Mouse (Mus musculus): ENCODE data around the gene Nr5a2. TPM values are rescaled to one million over a fixed set of nuclear protein-coding genes. Genes with fewer than 3 reads are reported as not detected.

Gene Nr5a2
- polyA plus RNA-seq, 1 experiment from 2014 or later: 0.75 TPM

GRCm38 (mm10) chr1:136895877-136896276, 64.4 kb downstream of the Nr5a2 start:
- no peak overlapping the region for H3K4me2 ChIP-seq
- peaks cover 6% of the 10 kb centered on the region; the same call in 1 of the 2 replicates for H3K27me3 ChIP-seq
- H3K4me3 ChIP-seq (replicated peaks): no peak overlapping the region
- H3K4me1 ChIP-seq: peaks cover 23% of the 10 kb centered on the region
- no peaks in the 10 kb centered on the region for H3K36me3 ChIP-seq
- no peak overlapping the region for H3K9ac ChIP-seq
- H3K9me3 ChIP-seq (replicated peaks): no peaks in the 10 kb centered on the region
- 75% methylated on average over 8 of the region's 8 CpGs for WGBS
- no peak overlapping the region for H3K27ac ChIP-seq
- no peak for ATAC-seq (replicated peaks; ENCODE audit: low FRiP score)

GRCm38 (mm10) chr1:136894753-136895152, 65.5 kb downstream of the Nr5a2 start:
- 60% methylated on average over 2 of the region's 2 CpGs for WGBS
- Histone ChIP-seq H3K4me1 (peaks cover 23% of the 10 kb centered on the region), H3K4me2 (no peak overlapping the region), H3K27ac (no peak overlapping the region), H3K36me3 (no peaks in the 10 kb centered on the region), H3K27me3 (peaks cover 6% of the 10 kb centered on the region; the same call in 1 of the 2 replicates), H3K4me3 (replicated peaks) (no peak overlapping the region), H3K9ac (no peak overlapping the region), H3K9me3 (replicated peaks) (no peaks in the 10 kb centered on the region)
- ATAC-seq (replicated peaks; ENCODE audit: low FRiP score): no peak

GRCm38 (mm10) chr1:136893162-136893561, 67.1 kb downstream of the Nr5a2 start:
- WGBS: 77% methylated on average over 6 of the region's 6 CpGs
- Histone ChIP-seq H3K4me3 (replicated peaks) (no peak overlapping the region), H3K9ac (no peak overlapping the region), H3K36me3 (no peaks in the 10 kb centered on the region), H3K4me1 (peaks cover 27% of the 10 kb centered on the region), H3K9me3 (replicated peaks) (no peaks in the 10 kb centered on the region), H3K4me2 (no peak overlapping the region), H3K27me3 (peaks cover 6% of the 10 kb centered on the region; the same call in 1 of the 2 replicates), H3K27ac (no peak overlapping the region)
- no peak for ATAC-seq (replicated peaks; ENCODE audit: low FRiP score)

GRCm38 (mm10) chr1:136890439-136890838, 69.8 kb downstream of the Nr5a2 start:
- no peak for ATAC-seq (replicated peaks; ENCODE audit: low FRiP score)
- Histone ChIP-seq H3K36me3 (no peaks in the 10 kb centered on the region), H3K4me2 (no peak overlapping the region), H3K27me3 (peaks cover 6% of the 10 kb centered on the region; the same call in 1 of the 2 replicates), H3K9me3 (replicated peaks) (no peaks in the 10 kb centered on the region), H3K4me1 (peaks cover 11% of the 10 kb centered on the region; the same call in 1 of the 2 replicates), H3K9ac (no peak overlapping the region), H3K27ac (no peak overlapping the region), H3K4me3 (replicated peaks) (no peak overlapping the region)
- 59% methylated on average over 7 of the region's 7 CpGs for WGBS

GRCm38 (mm10) chr1:136888704-136889103, 71.5 kb downstream of the Nr5a2 start:
- H3K9me3 ChIP-seq (replicated peaks): no peaks in the 10 kb centered on the region
- H3K9ac ChIP-seq: no peak overlapping the region
- H3K27ac ChIP-seq: no peak overlapping the region
- peaks cover 6% of the 10 kb centered on the region; the same call in 1 of the 2 replicates for H3K27me3 ChIP-seq
- no peak overlapping the region for H3K4me2 ChIP-seq
- H3K4me3 ChIP-seq (replicated peaks): no peak overlapping the region
- no peak for ATAC-seq (replicated peaks; ENCODE audit: low FRiP score)
- 54% methylated on average over 6 of the region's 6 CpGs for WGBS
- H3K4me1 ChIP-seq: peaks cover 4% of the 10 kb centered on the region; the same call in 1 of the 2 replicates
- H3K36me3 ChIP-seq: no peaks in the 10 kb centered on the region

- 61% methylated on average over 6 of the region's 6 CpGs for WGBS
- no peak for ATAC-seq (replicated peaks; ENCODE audit: low FRiP score)
- Histone ChIP-seq H3K36me3 (no peaks in the 10 kb centered on the region), H3K27me3 (peaks cover 6% of the 10 kb centered on the region; the same call in 1 of the 2 replicates), H3K27ac (no peak overlapping the region), H3K9ac (no peak overlapping the region), H3K4me1 (peaks cover 4% of the 10 kb centered on the region; the same call in 1 of the 2 replicates), H3K9me3 (replicated peaks) (no peaks in the 10 kb centered on the region), H3K4me2 (no peak overlapping the region), H3K4me3 (replicated peaks) (no peak overlapping the region)
Observed at GRCm38 (mm10) chr1:136886678-136887077, 73.6 kb downstream of the Nr5a2 start.

- no peak for ATAC-seq (replicated peaks; ENCODE audit: low FRiP score)
- Histone ChIP-seq H3K4me1 (0 out of 2 replicates have a peak, but pooled peaks cover 1% of the 10 kb centered on the region), H3K27ac (no peak overlapping the region), H3K27me3 (no peaks in the 10 kb centered on the region), H3K4me3 (replicated peaks) (no peak overlapping the region), H3K4me2 (no peak overlapping the region), H3K36me3 (no peaks in the 10 kb centered on the region), H3K9me3 (replicated peaks) (no peaks in the 10 kb centered on the region), H3K9ac (no peak overlapping the region)
- WGBS: 86% methylated on average over 13 of the region's 13 CpGs
Observed at GRCm38 (mm10) chr1:136883458-136884174, 76.6 kb downstream of the Nr5a2 start.

GRCm38 (mm10) chr1:136880260-136880659, 80.0 kb downstream of the Nr5a2 start:
- no peak for ATAC-seq (replicated peaks; ENCODE audit: low FRiP score)
- no peaks in the 10 kb centered on the region for H3K9me3 ChIP-seq (replicated peaks)
- no peak overlapping the region for H3K4me3 ChIP-seq (replicated peaks)
- no peak overlapping the region for H3K4me2 ChIP-seq
- no peaks in the 10 kb centered on the region for H3K4me1 ChIP-seq
- no peak overlapping the region for H3K9ac ChIP-seq
- no peaks in the 10 kb centered on the region for H3K27me3 ChIP-seq
- no peak overlapping the region for H3K27ac ChIP-seq
- WGBS: 87% methylated on average over 8 of the region's 8 CpGs
- H3K36me3 ChIP-seq: no peaks in the 10 kb centered on the region

GRCm38 (mm10) chr1:136875006-136875405, 85.2 kb downstream of the Nr5a2 start:
- Histone ChIP-seq H3K4me3 (replicated peaks) (no peak overlapping the region), H3K4me2 (no peak overlapping the region), H3K9ac (no peak overlapping the region), H3K4me1 (no peaks in the 10 kb centered on the region), H3K9me3 (replicated peaks) (no peaks in the 10 kb centered on the region), H3K27me3 (no peaks in the 10 kb centered on the region), H3K36me3 (no peaks in the 10 kb centered on the region), H3K27ac (no peak overlapping the region)
- ATAC-seq (replicated peaks; ENCODE audit: low FRiP score): no peak
- 72% methylated on average over 3 of the region's 3 CpGs for WGBS

- no peak overlapping the region for H3K9ac ChIP-seq
- 53% methylated on average over 6 of the region's 6 CpGs for WGBS
Observed at GRCm38 (mm10) chr1:136868955-136869354, 91.3 kb downstream of the Nr5a2 start.

GRCm38 (mm10) chr1:136868285-136868684, 92.0 kb downstream of the Nr5a2 start:
- H3K4me1 ChIP-seq: peaks cover 6% of the 10 kb centered on the region; the same call in 1 of the 2 replicates
- no peaks in the 10 kb centered on the region for H3K9me3 ChIP-seq (replicated peaks)
- no peak overlapping the region for H3K4me3 ChIP-seq (replicated peaks)
- WGBS: 88% methylated on average over 5 of the region's 5 CpGs
- no peaks in the 10 kb centered on the region for H3K27me3 ChIP-seq
- no peak for ATAC-seq (replicated peaks; ENCODE audit: low FRiP score)
- H3K9ac ChIP-seq: no peak overlapping the region
- no peaks in the 10 kb centered on the region for H3K36me3 ChIP-seq
- no peak overlapping the region for H3K27ac ChIP-seq
- H3K4me2 ChIP-seq: no peak overlapping the region

More at GRCm38 (mm10) chr1:136868955-136869354, 91.3 kb downstream of the Nr5a2 start:
- Histone ChIP-seq H3K27me3 (no peaks in the 10 kb centered on the region), H3K4me1 (peaks cover 6% of the 10 kb centered on the region; the same call in 1 of the 2 replicates), H3K4me3 (replicated peaks) (no peak overlapping the region), H3K27ac (no peak overlapping the region), H3K36me3 (no peaks in the 10 kb centered on the region), H3K9me3 (replicated peaks) (no peaks in the 10 kb centered on the region), H3K4me2 (no peak overlapping the region)
- no peak for ATAC-seq (replicated peaks; ENCODE audit: low FRiP score)

GRCm38 (mm10) chr1:136866481-136867092, 93.7 kb downstream of the Nr5a2 start:
- Histone ChIP-seq H3K4me1 (peaks cover 6% of the 10 kb centered on the region; the same call in 1 of the 2 replicates), H3K27me3 (no peaks in the 10 kb centered on the region), H3K27ac (no peak overlapping the region), H3K36me3 (no peaks in the 10 kb centered on the region), H3K9me3 (replicated peaks) (no peaks in the 10 kb centered on the region), H3K9ac (no peak overlapping the region), H3K4me2 (no peak overlapping the region), H3K4me3 (replicated peaks) (no peak overlapping the region)
- WGBS: 79% methylated on average over 9 of the region's 9 CpGs
- ATAC-seq (replicated peaks; ENCODE audit: low FRiP score): no peak

All from kidney, embryonic 15.5 days (tissue).